Mouse (Mus musculus): ENCODE results near the gene Hspa8. TPM values are rescaled to one million over a fixed set of nuclear protein-coding genes. Genes with fewer than 3 reads are reported as not detected.

Gene Hspa8
- total and polyA plus RNA-seq, 3 experiments: 418 to 5,439 (median 3,011) TPM

GRCm38 (mm10) chr9:40799112-40799511, 1.7 kb upstream of the Hspa8 start:
- peaks cover 0 to 14% of the 10 kb centered on the region in 2 experiments; a peak in 2 of 4 replicates for H3K4me1 ChIP-seq (ENCODE audit: control insufficient read depth in 1 of 2, insufficient read depth in 2 of 2, low read length in 2 of 2)
- peak overlapping the region; percentile 26 to 61 for H3K4me3 ChIP-seq (ENCODE audit: control insufficient read depth in 1 of 2, insufficient read depth in 1 of 2, low read depth in 2 of 2, low read length in 2 of 2)
- DNase-seq (ENCODE audit: low read depth, low spot score): peak; percentile 64
- no peaks in the 10 kb centered on the region for H3K27me3 ChIP-seq (ENCODE audit: control insufficient read depth in 1 of 2, insufficient read depth in 2 of 2, low read length in 2 of 2)
- TF ChIP-seq MYB (IDR thresholded peaks at IDR 0.05; ENCODE audit: low read depth, low read length) (no peak), ETS1 (IDR thresholded peaks at IDR 0.05; ENCODE audit: low read depth, low read length) (0 out of 2 replicates have a peak, but pooled peaks have one; percentile 7), POLR2A (IDR thresholded peaks at IDR 0.05; ENCODE audit: control insufficient read depth in 1 of 2, insufficient read depth in 1 of 2, low read depth in 1 of 2, low read length in 2 of 2, poor library complexity in 1 of 2) (0 out of 4 replicates have a peak, but pooled peaks of 1 of the 2 experiments have one; percentile 13), USF2 (IDR thresholded peaks at IDR 0.05; ENCODE audit: borderline replicate concordance in 1 of 2, insufficient read depth in 1 of 2, low read depth in 1 of 2, low read length in 2 of 2) (no peak)
- H3K36me3 ChIP-seq (ENCODE audit: control insufficient read depth in 1 of 2, insufficient read depth in 2 of 2, low read length in 2 of 2): peaks cover 2 to 16% of the 10 kb centered on the region in 2 experiments; a peak in 3 of 4 replicates
- no peaks in the 10 kb centered on the region for H3K9me3 ChIP-seq (replicated peaks; ENCODE audit: insufficient read depth, low read length)
- peak overlapping the region; percentile 100 for H3K27ac ChIP-seq (ENCODE audit: control insufficient read depth, low read depth, low read length)
- peaks cover 34% of the 10 kb centered on the region for H3K79me2 ChIP-seq (ENCODE audit: control insufficient read depth, insufficient read depth, low read length, poor library complexity)
- H3K9ac ChIP-seq (ENCODE audit: control insufficient read depth, low read depth, low read length, poor library complexity, severe bottlenecking): peak overlapping the region; percentile 97

GRCm38 (mm10) chr9:40799837-40800501, 815 bp upstream of the Hspa8 start:
- Histone ChIP-seq H3K27ac (ENCODE audit: control insufficient read depth, low read depth, low read length) (peak overlapping the region; percentile 100), H3K4me3 (ENCODE audit: control insufficient read depth in 1 of 2, insufficient read depth in 1 of 2, low read depth in 2 of 2, low read length in 2 of 2) (peak overlapping the region; percentile 61 to 81), H3K27me3 (ENCODE audit: control insufficient read depth in 1 of 2, insufficient read depth in 2 of 2, low read length in 2 of 2) (no peaks in the 10 kb centered on the region), H3K4me1 (ENCODE audit: control insufficient read depth in 1 of 2, insufficient read depth in 2 of 2, low read length in 2 of 2) (peaks cover 0 to 14% of the 10 kb centered on the region in 2 experiments; a peak in 2 of 4 replicates), H3K36me3 (ENCODE audit: control insufficient read depth in 1 of 2, insufficient read depth in 2 of 2, low read length in 2 of 2) (peaks cover 2 to 19% of the 10 kb centered on the region in 2 experiments; a peak in 3 of 4 replicates), H3K9me3 (replicated peaks; ENCODE audit: insufficient read depth, low read length) (no peaks in the 10 kb centered on the region), H3K9ac (ENCODE audit: control insufficient read depth, low read depth, low read length, poor library complexity, severe bottlenecking) (peak overlapping the region; percentile 97), H3K79me2 (ENCODE audit: control insufficient read depth, insufficient read depth, low read length, poor library complexity) (peaks cover 36% of the 10 kb centered on the region)
- peak; percentile 87 for DNase-seq (ENCODE audit: low read depth, low spot score)
- TF ChIP-seq SMC3 (IDR thresholded peaks at IDR 0.05; ENCODE audit: low read depth, low read length) (no peak), MYC (IDR thresholded peaks at IDR 0.05; ENCODE audit: low read depth, low read length) (peak; percentile 94), MEF2A (IDR thresholded peaks at IDR 0.05; ENCODE audit: extremely low read depth, insufficient replicate concordance, low read depth, low read length, poor library complexity, severe bottlenecking) (no peak), RCOR1 (IDR thresholded peaks at IDR 0.05; ENCODE audit: low read depth, low read length) (no peak), POLR2A (IDR thresholded peaks at IDR 0.05; ENCODE audit: control insufficient read depth in 1 of 2, insufficient read depth in 1 of 2, low read depth in 1 of 2, low read length in 2 of 2, poor library complexity in 1 of 2) (peak; percentile 61 to 78), UBTF (IDR thresholded peaks at IDR 0.05; ENCODE audit: borderline replicate concordance, insufficient read depth, low read depth, low read length) (no peak), NELFE (IDR thresholded peaks at IDR 0.05; ENCODE audit: low read depth, low read length) (peak; percentile 79), MAX (IDR thresholded peaks at IDR 0.05; ENCODE audit: low read length) (peak; percentile 76), ELF1 (IDR thresholded peaks at IDR 0.05; ENCODE audit: low read depth, low read length) (no peak), ZC3H11A (IDR thresholded peaks at IDR 0.05; ENCODE audit: low read depth, low read length) (no peak), TAL1 (IDR thresholded peaks at IDR 0.05; ENCODE audit: low read length) (no peak), E2F4 (IDR thresholded peaks at IDR 0.05; ENCODE audit: borderline replicate concordance, low read depth, low read length) (no peak), USF2 (IDR thresholded peaks at IDR 0.05; ENCODE audit: borderline replicate concordance in 1 of 2, insufficient read depth in 1 of 2, low read depth in 1 of 2, low read length in 2 of 2) (no peak; a peak in 1 of 4 replicates), ETS1 (IDR thresholded peaks at IDR 0.05; ENCODE audit: low read depth, low read length) (peak; percentile 60), USF1 (IDR thresholded peaks at IDR 0.05; ENCODE audit: low read depth, low read length) (peak; percentile 93), CHD1 (IDR thresholded peaks at IDR 0.05; ENCODE audit: low read depth, low read length) (peak; percentile 96; the same call in 1 of the 2 replicates), GATA1 (IDR thresholded peaks at IDR 0.05; ENCODE audit: low read depth, low read length) (no peak), MXI1 (IDR thresholded peaks at IDR 0.05; ENCODE audit: low read depth, low read length) (peak; percentile 86), NRF1 (IDR thresholded peaks at IDR 0.05; ENCODE audit: insufficient read depth, low read depth, low read length, poor library complexity, severe bottlenecking) (no peak), KAT2A (conservative IDR thresholded peaks at IDR 0.05; ENCODE audit: low read depth, low read length) (no peak; the same call in 1 of the 2 replicates), MYB (IDR thresholded peaks at IDR 0.05; ENCODE audit: low read depth, low read length) (no peak), EP300 (IDR thresholded peaks at IDR 0.05; ENCODE audit: low read depth in 1 of 2, low read length in 2 of 2) (0 out of 4 replicates have a peak, but pooled peaks of 1 of the 2 experiments have one; percentile 16), MAFK (IDR thresholded peaks at IDR 0.05; ENCODE audit: borderline replicate concordance, low read depth, low read length) (no peak), SIN3A (IDR thresholded peaks at IDR 0.05; ENCODE audit: low read length) (0 out of 2 replicates have a peak, but pooled peaks have one; percentile 34), BHLHE40 (IDR thresholded peaks at IDR 0.05; ENCODE audit: borderline replicate concordance, low read depth, low read length) (peak; percentile 63; the same call in 1 of the 2 replicates), GABPA (IDR thresholded peaks at IDR 0.05; ENCODE audit: low read depth, low read length) (no peak), ZMIZ1 (IDR thresholded peaks at IDR 0.05; ENCODE audit: low read depth, low read length) (peak; percentile 62; the same call in 1 of the 2 replicates)
